Mouse (Mus musculus) forebrain, embryonic 10.5 days (tissue): ENCODE results near the gene Ncor1. TPM values are rescaled to one million over a fixed set of nuclear protein-coding genes. Genes with fewer than 3 reads are reported as not detected.

ENCODE experiments used
- DNase-seq: peaks from one replicate; pipeline ENCODE4 v3.0.0-alpha.2; 2017; ENCODE audit warnings: low spot score; ENCODE audit errors: extremely low spot score
- H3K27ac ChIP-seq: fragments of 300-500 bp; sonication (generic); 2 replicates; pipeline ENCODE4 v1.5.1; 2016; ENCODE audit warnings: mild to moderate bottlenecking
- H3K27me3 ChIP-seq: fragments of 300-500 bp; sonication (generic); 2 replicates; pipeline ENCODE4 v1.6.1; 2016; ENCODE audit warnings: mild to moderate bottlenecking; ENCODE audit not compliant: poor library complexity, severe bottlenecking
- H3K36me3 ChIP-seq: fragments of 300-500 bp; sonication (generic); replicated peaks from 2 replicates; pipeline ENCODE4 v1.6.1; 2016; ENCODE audit warnings: mild to moderate bottlenecking, moderate library complexity
- H3K4me1 ChIP-seq: fragments of 300-500 bp; sonication (generic); 2 replicates; pipeline ENCODE4 v1.6.1; 2016
- H3K4me3 ChIP-seq: fragments of 300-500 bp; sonication (generic); 2 replicates; pipeline ENCODE4 v1.5.1; 2016; ENCODE audit warnings: mild to moderate bottlenecking, moderate library complexity
- H3K9me3 ChIP-seq: fragments of 300-500 bp; sonication (generic); 2 replicates; pipeline ENCODE4 v1.6.1; 2016; ENCODE audit warnings: mild to moderate bottlenecking, moderate library complexity
- WGBS: fragments of 180-500 bp; shearing (Covaris S2); methylation state at CpG from one replicate; pipeline ENCODE4 v1.1.7; 2016; 5-methylcytosine and 5-hydroxymethylcytosine counted together
- polyA plus RNA-seq: library from polyadenylated mRNA; unstranded; fragments of >200 nt; fragmentation: Nextera tagmentation; extraction: Ambion mirVana; gene quantifications from 2 replicates; pipeline ENCODE4 v1.2.1, GENCODE M21; 2016

The Ncor1 gene
- 125 and 130 TPM in 2 replicates for polyA plus RNA-seq

- Histone ChIP-seq H3K36me3 (peaks cover 8% of the 10 kb centered on the region), H3K9me3 (no peaks in the 10 kb centered on the region), H3K4me3 (peak within 1 kb of the TSS; percentile 93), H3K4me1 (peaks cover 36% of the 10 kb centered on the region), H3K27me3 (no peaks in the 10 kb centered on the region), H3K27ac (peak within 1 kb of the TSS; percentile 96)
- under 1% methylated on average over 33 of the region's 33 CpGs for WGBS
- DNase-seq = peak; percentile 87
These were observed at the start of gene Ncor1, which contains the start of gene Pigl for GRCm38 (mm10) chr11:62458276-62458724. Gene Ncor1 (minus strand): TSS chr11:62458541. Gene Pigl (plus strand): TSS chr11:62458460.

GRCm38 (mm10) chr11:62507683-62508082 is 49.3 kb upstream of the Ncor1 start:
- Histone ChIP-seq H3K27me3 (no peaks in the 10 kb centered on the region), H3K9me3 (no peaks in the 10 kb centered on the region), H3K36me3 (peaks cover 2% of the 10 kb centered on the region; the same call in 1 of the 2 replicates), H3K4me3 (no peak overlapping the region), H3K4me1 (peaks cover 4% of the 10 kb centered on the region), H3K27ac (no peak overlapping the region)
- no peak for DNase-seq
- 86% methylated on average over 4 of the region's 4 CpGs for WGBS

- WGBS = 89% methylated on average over 2 of the region's 2 CpGs
- DNase-seq = no peak
- Histone ChIP-seq H3K4me3 (no peak overlapping the region), H3K36me3 (no peaks in the 10 kb centered on the region; the same call in 1 of the 2 replicates), H3K27ac (no peak overlapping the region), H3K27me3 (no peaks in the 10 kb centered on the region), H3K4me1 (peaks cover 7% of the 10 kb centered on the region), H3K9me3 (no peaks in the 10 kb centered on the region)
These were observed 42.2 kb upstream of the Ncor1 start for GRCm38 (mm10) chr11:62500529-62500928.

GRCm38 (mm10) chr11:62498802-62499201 is 40.5 kb upstream of the Ncor1 start:
- Histone ChIP-seq H3K9me3 (no peaks in the 10 kb centered on the region), H3K36me3 (0 out of 2 replicates have a peak, but pooled peaks cover under 1% of the 10 kb centered on the region), H3K4me1 (peaks cover 22% of the 10 kb centered on the region), H3K27ac (no peak overlapping the region), H3K4me3 (no peak overlapping the region), H3K27me3 (no peaks in the 10 kb centered on the region)
- WGBS = 77% methylated on average over 2 of the region's 2 CpGs
- no peak for DNase-seq

- peaks cover 22% of the 10 kb centered on the region for H3K4me1 ChIP-seq
- WGBS = 71% methylated on average over 3 of the region's 3 CpGs
- H3K36me3 ChIP-seq = 0 out of 2 replicates have a peak, but pooled peaks cover 3% of the 10 kb centered on the region
- H3K27ac ChIP-seq = no peak overlapping the region
- H3K9me3 ChIP-seq = no peaks in the 10 kb centered on the region
- H3K27me3 ChIP-seq = no peaks in the 10 kb centered on the region
- no peak overlapping the region for H3K4me3 ChIP-seq
- no peak for DNase-seq
These were observed 38.8 kb upstream of the Ncor1 start for GRCm38 (mm10) chr11:62497181-62497580.

- Histone ChIP-seq H3K36me3 (0 out of 2 replicates have a peak, but pooled peaks cover 3% of the 10 kb centered on the region), H3K4me1 (peaks cover 22% of the 10 kb centered on the region), H3K4me3 (no peak overlapping the region), H3K27ac (no peak overlapping the region), H3K27me3 (no peaks in the 10 kb centered on the region), H3K9me3 (no peaks in the 10 kb centered on the region)
- WGBS = 62% methylated on average over 5 of the region's 5 CpGs
- no peak for DNase-seq
These were observed 37.9 kb upstream of the Ncor1 start for GRCm38 (mm10) chr11:62496151-62496715.

- no peak for DNase-seq
- no peaks in the 10 kb centered on the region for H3K9me3 ChIP-seq
- H3K27me3 ChIP-seq = no peaks in the 10 kb centered on the region
- peaks cover 22% of the 10 kb centered on the region for H3K4me1 ChIP-seq
- WGBS = 40% methylated on average over 10 of the region's 10 CpGs
- peak overlapping the region; percentile 86 for H3K27ac ChIP-seq
- H3K4me3 ChIP-seq = peak overlapping the region; percentile 11; the same call in 1 of the 2 replicates
- H3K36me3 ChIP-seq = 0 out of 2 replicates have a peak, but pooled peaks cover 3% of the 10 kb centered on the region
These were observed 37.0 kb upstream of the Ncor1 start for GRCm38 (mm10) chr11:62495276-62495801.

GRCm38 (mm10) chr11:62494754-62495275 is 36.5 kb upstream of the Ncor1 start:
- no peaks in the 10 kb centered on the region for H3K9me3 ChIP-seq
- H3K36me3 ChIP-seq = 0 out of 2 replicates have a peak, but pooled peaks cover 3% of the 10 kb centered on the region
- no peaks in the 10 kb centered on the region for H3K27me3 ChIP-seq
- peaks cover 22% of the 10 kb centered on the region for H3K4me1 ChIP-seq
- peak overlapping the region; percentile 11; the same call in 1 of the 2 replicates for H3K4me3 ChIP-seq
- H3K27ac ChIP-seq = peak overlapping the region; percentile 86
- DNase-seq = peak; percentile 43
- 1% methylated on average over 6 of the region's 6 CpGs for WGBS

GRCm38 (mm10) chr11:62493701-62494100 is 35.4 kb upstream of the Ncor1 start:
- H3K36me3 ChIP-seq = 0 out of 2 replicates have a peak, but pooled peaks cover 3% of the 10 kb centered on the region
- DNase-seq = no peak
- WGBS = 96% methylated on average over 6 of the region's 6 CpGs
- H3K27ac ChIP-seq = no peak overlapping the region
- no peaks in the 10 kb centered on the region for H3K9me3 ChIP-seq
- peaks cover 22% of the 10 kb centered on the region for H3K4me1 ChIP-seq
- H3K27me3 ChIP-seq = no peaks in the 10 kb centered on the region
- no peak overlapping the region for H3K4me3 ChIP-seq

- 97% methylated on average over 10 of the region's 10 CpGs for whole genome bisulfite sequencing
- DNase-seq = no peak
- Histone ChIP-seq H3K27me3 (no peaks in the 10 kb centered on the region), H3K9me3 (no peaks in the 10 kb centered on the region), H3K4me1 (no peaks in the 10 kb centered on the region), H3K4me3 (no peak overlapping the region), H3K27ac (no peak overlapping the region), H3K36me3 (no peaks in the 10 kb centered on the region)
These were observed 29.4 kb upstream of the Ncor1 start for GRCm38 (mm10) chr11:62487540-62488350.

GRCm38 (mm10) chr11:62486949-62487348 is 28.6 kb upstream of the Ncor1 start:
- Histone ChIP-seq H3K4me3 (no peak overlapping the region), H3K36me3 (no peaks in the 10 kb centered on the region), H3K27ac (no peak overlapping the region), H3K27me3 (no peaks in the 10 kb centered on the region), H3K9me3 (no peaks in the 10 kb centered on the region), H3K4me1 (no peaks in the 10 kb centered on the region)
- DNase-seq = no peak
- WGBS = 95% methylated on average over 1 of the region's 1 CpGs

GRCm38 (mm10) chr11:62479581-62479980 is 21.2 kb upstream of the Ncor1 start:
- no peaks in the 10 kb centered on the region for H3K27me3 ChIP-seq
- WGBS = 92% methylated on average over 5 of the region's 5 CpGs
- no peak for DNase-seq

More at GRCm38 (mm10) chr11:62479581-62479980, 21.2 kb upstream of the Ncor1 start:
- Histone ChIP-seq H3K27ac (no peak overlapping the region), H3K4me3 (no peak overlapping the region), H3K9me3 (no peaks in the 10 kb centered on the region), H3K36me3 (no peaks in the 10 kb centered on the region), H3K4me1 (no peaks in the 10 kb centered on the region)
